ENCODE assay signal across 8 mouse cellular contexts in genomic region chr4:117096666-117097065, GRCm38 (mm10). TPM values are rescaled to one million over a fixed set of nuclear protein-coding genes. Genes with fewer than 3 reads are reported as not detected.
DNase-seq lines count a peak whose midpoint lies in the region; ATAC-seq lines count a peak whose summit lies in the region.

No protein-coding gene starts in this region.

- WGBS in forebrain, embryonic 12.5 days, result 14% methylated on average over 5 of the region's 5 CpGs
- WGBS in intestine, embryonic 15.5 days, result 15% methylated on average over 5 of the region's 5 CpGs
- WGBS in neural tube, embryonic 11.5 days, result 9% methylated on average over 5 of the region's 5 CpGs

- H3K27ac ChIP-seq in forebrain, embryonic 12.5 days, result 0 out of 2 replicates have a peak overlapping the region, but pooled peaks have one; percentile 47
- H3K27ac ChIP-seq in intestine, embryonic 15.5 days, result peak overlapping the region; percentile 67
- H3K27ac ChIP-seq in neural tube, embryonic 11.5 days (ENCODE audit: low read depth, low read length), result no peak overlapping the region

- 0 out of 2 replicates have a peak, but pooled peaks cover 2% of the 10 kb centered on the region for H3K36me3 ChIP-seq in forebrain, embryonic 12.5 days (replicated peaks)
- no peaks in the 10 kb centered on the region for H3K36me3 ChIP-seq in intestine, embryonic 15.5 days
- H3K36me3 ChIP-seq in neural tube, embryonic 11.5 days (ENCODE audit: control insufficient read depth, insufficient read depth, low read length), result no peaks in the 10 kb centered on the region

- peak overlapping the region; percentile 55 for H3K4me3 ChIP-seq in forebrain, embryonic 12.5 days (replicated peaks)
- H3K4me3 ChIP-seq in intestine, embryonic 15.5 days (replicated peaks), result peak overlapping the region; percentile 51
- peak overlapping the region; percentile 53 for H3K4me3 ChIP-seq in neural tube, embryonic 11.5 days (ENCODE audit: low read depth, low read length)

- H3K4me2 ChIP-seq in forebrain, embryonic 12.5 days, result peak overlapping the region; percentile 84
- H3K4me2 ChIP-seq in intestine, embryonic 15.5 days (replicated peaks), result peak overlapping the region; percentile 84
- H3K4me2 ChIP-seq in neural tube, embryonic 11.5 days (ENCODE audit: low read depth), result peak overlapping the region; percentile 83

- H3K9ac ChIP-seq in forebrain, embryonic 12.5 days, result peak overlapping the region; percentile 58
- peak overlapping the region; percentile 55 for H3K9ac ChIP-seq in intestine, embryonic 15.5 days
- peak overlapping the region; percentile 53 for H3K9ac ChIP-seq in neural tube, embryonic 11.5 days (ENCODE audit: low read length)

- H3K27me3 ChIP-seq in forebrain, embryonic 12.5 days, result peaks cover 33% of the 10 kb centered on the region
- no peaks in the 10 kb centered on the region; the same call in 1 of the 2 replicates for H3K27me3 ChIP-seq in intestine, embryonic 15.5 days (replicated peaks)
- 0 out of 2 replicates have a peak, but pooled peaks cover 8% of the 10 kb centered on the region for H3K27me3 ChIP-seq in neural tube, embryonic 11.5 days (ENCODE audit: control insufficient read depth, insufficient read depth, low read length)

- peaks cover 32% of the 10 kb centered on the region for H3K4me1 ChIP-seq in forebrain, embryonic 12.5 days
- 0 out of 2 replicates have a peak, but pooled peaks cover 7% of the 10 kb centered on the region for H3K4me1 ChIP-seq in intestine, embryonic 15.5 days (replicated peaks)
- peaks cover 8% of the 10 kb centered on the region for H3K4me1 ChIP-seq in neural tube, embryonic 11.5 days (ENCODE audit: control insufficient read depth, insufficient read depth, low read length)

- peak; percentile 12 for DNase-seq in kidney, adult 18-20 months
- DNase-seq in kidney, adult 8-10 months, result no peak
- no peak for DNase-seq in neural tube, embryonic 11.5 days (ENCODE audit: low spot score)
- no peak for DNase-seq in spleen, adult 12 weeks (ENCODE audit: low spot score)
- DNase-seq in cerebellum, postnatal 36 days, result no peak
- DNase-seq in ovary, postnatal 14 days (ENCODE audit: low spot score), result no peak

- ATAC-seq in forebrain, embryonic 12.5 days (ENCODE audit: low FRiP score), result no peak
- ATAC-seq in intestine, embryonic 15.5 days, result no peak
- no peak for ATAC-seq in neural tube, embryonic 11.5 days (ENCODE audit: insufficient read depth, low FRiP score, low TSS enrichment)

- no peaks in the 10 kb centered on the region for H3K9me3 ChIP-seq in forebrain, embryonic 12.5 days
- no peaks in the 10 kb centered on the region for H3K9me3 ChIP-seq in intestine, embryonic 15.5 days
- H3K9me3 ChIP-seq in neural tube, embryonic 11.5 days (ENCODE audit: control insufficient read depth, low read length), result no peaks in the 10 kb centered on the region

RNA-seq across cellular contexts. Expression of gene Ptch2, which starts 0.8 kb away (rescaled TPM):
- 5.9 and 6.7 TPM in 2 replicates for polyA plus RNA-seq in forebrain, embryonic 12.5 days (2016; fragmentation: Nextera tagmentation; extraction: Ambion mirVana)
- 5.6 and 5.9 TPM in 2 replicates for polyA plus RNA-seq in intestine, embryonic 15.5 days (2015; fragmentation: Nextera tagmentation; extraction: Ambion mirVana)
- polyA plus RNA-seq in neural tube, embryonic 11.5 days (2014; fragmentation: Nextera tagmentation; extraction: Ambion mirVana), result 3.4 and 3.9 TPM in 2 replicates

RNA-seq across cellular contexts. Expression of gene Btbd19, which starts 28.9 kb away (rescaled TPM):
- polyA plus RNA-seq in forebrain, embryonic 12.5 days (2016; fragmentation: Nextera tagmentation; extraction: Ambion mirVana), result 3.2 and 5.2 TPM in 2 replicates
- polyA plus RNA-seq in intestine, embryonic 15.5 days (2015; fragmentation: Nextera tagmentation; extraction: Ambion mirVana), result 6.0 and 7.6 TPM in 2 replicates
- polyA plus RNA-seq in neural tube, embryonic 11.5 days (2014; fragmentation: Nextera tagmentation; extraction: Ambion mirVana), result 3.4 and 4.0 TPM in 2 replicates

RNA-seq across cellular contexts. Expression of gene Tctex1d4, which starts 29.9 kb away (rescaled TPM):
- polyA plus RNA-seq in forebrain, embryonic 12.5 days (2016; fragmentation: Nextera tagmentation; extraction: Ambion mirVana), result not detected in 2 replicates
- polyA plus RNA-seq in intestine, embryonic 15.5 days (2015; fragmentation: Nextera tagmentation; extraction: Ambion mirVana), result not detected in 2 replicates
- not detected in 2 replicates for polyA plus RNA-seq in neural tube, embryonic 11.5 days (2014; fragmentation: Nextera tagmentation; extraction: Ambion mirVana)

RNA-seq across cellular contexts. Expression of gene Plk3, which starts 37.1 kb away (rescaled TPM):
- polyA plus RNA-seq in forebrain, embryonic 12.5 days (2016; fragmentation: Nextera tagmentation; extraction: Ambion mirVana), result 17.7 and 23.1 TPM in 2 replicates
- 3.6 and 3.7 TPM in 2 replicates for polyA plus RNA-seq in intestine, embryonic 15.5 days (2015; fragmentation: Nextera tagmentation; extraction: Ambion mirVana)
- 42.5 and 48.9 TPM in 2 replicates for polyA plus RNA-seq in neural tube, embryonic 11.5 days (2014; fragmentation: Nextera tagmentation; extraction: Ambion mirVana)

RNA-seq across cellular contexts. Expression of gene Rps8, which starts 59.4 kb away (rescaled TPM):
- 668 and 669 TPM in 2 replicates for polyA plus RNA-seq in forebrain, embryonic 12.5 days (2016; fragmentation: Nextera tagmentation; extraction: Ambion mirVana)
- polyA plus RNA-seq in intestine, embryonic 15.5 days (2015; fragmentation: Nextera tagmentation; extraction: Ambion mirVana), result 1,027 and 1,033 TPM in 2 replicates
- polyA plus RNA-seq in neural tube, embryonic 11.5 days (2014; fragmentation: Nextera tagmentation; extraction: Ambion mirVana), result 818 and 875 TPM in 2 replicates
